Mouse (Mus musculus): ENCODE measurements around the gene Cds2.

- TF ChIP-seq POLR2A (IDR thresholded peaks at IDR 0.05; ENCODE audit: extremely low read depth, insufficient read depth, low read length) (no peak), CTCF (IDR thresholded peaks at IDR 0.05; ENCODE audit: low read depth, low read length) (no peak)
These were observed 20.5 kb downstream of the Cds2 start for GRCm38 (mm10) chr2:132283236-132284070.
